Mouse (Mus musculus) cerebellum, postnatal 4 days (tissue): ENCODE data around the gene AI854703.

ENCODE experiments used
- DNase-seq, 2 experiments: peaks; one replicate each; pipeline ENCODE4 v3.0.0; 2022; ENCODE audit warnings: low spot score in 2 of 2, mixed read lengths in 1 of 2

Gene AI854703

GRCm38 (mm10) chr6:48658721-48659120, 32.2 kb downstream of the AI854703 start:
- no peak for DNase-seq

- DNase-seq = no peak
Measured at GRCm38 (mm10) chr6:48664750-48665149, 38.2 kb downstream of the AI854703 start.

- DNase-seq = no peak
Measured at GRCm38 (mm10) chr6:48665471-48665870, 38.9 kb downstream of the AI854703 start.

- DNase-seq = no peak
Measured at GRCm38 (mm10) chr6:48666159-48666586, 39.6 kb downstream of the AI854703 start.

GRCm38 (mm10) chr6:48668022-48668421, 41.5 kb downstream of the AI854703 start:
- no peak for DNase-seq

GRCm38 (mm10) chr6:48669446-48669969, 42.9 kb downstream of the AI854703 start:
- no peak for DNase-seq

- no peak for DNase-seq
Measured at GRCm38 (mm10) chr6:48674291-48675058, 47.9 kb downstream of the AI854703 start.

GRCm38 (mm10) chr6:48675400-48675930, 48.9 kb downstream of the AI854703 start:
- no peak for DNase-seq

- no peak for DNase-seq
Measured at GRCm38 (mm10) chr6:48675931-48676859, 49.6 kb downstream of the AI854703 start, which contains the start of gene Gimap9. Gene Gimap9, plus strand, starts transcription at chr6:48676129.

GRCm38 (mm10) chr6:48676860-48677415, 50.4 kb downstream of the AI854703 start:
- DNase-seq = no peak

- DNase-seq = no peak
Measured at GRCm38 (mm10) chr6:48677492-48678345, 51.2 kb downstream of the AI854703 start.

- no peak for DNase-seq
Measured at GRCm38 (mm10) chr6:48678391-48678790, 51.8 kb downstream of the AI854703 start.

- DNase-seq = no peak
Measured at GRCm38 (mm10) chr6:48679701-48680100, 53.1 kb downstream of the AI854703 start.

- DNase-seq = no peak
Measured at GRCm38 (mm10) chr6:48680421-48680820, 53.9 kb downstream of the AI854703 start.

- no peak for DNase-seq
Measured at GRCm38 (mm10) chr6:48681472-48682090, 55.0 kb downstream of the AI854703 start.

- DNase-seq = no peak
Measured at GRCm38 (mm10) chr6:48682271-48682670, 55.7 kb downstream of the AI854703 start.
